Mouse (Mus musculus) myocyte (in vitro differentiated cells): Measurements from ENCODE around the gene March6.

Experiments used
- CEBPB ChIP-seq: IDR thresholded peaks from 2 replicates; pipeline ENCODE4 v1.6.1; 2011; ENCODE audit warnings: mild to moderate bottlenecking, moderate library complexity; ENCODE audit not compliant: poor library complexity, insufficient read depth, severe bottlenecking
- MYOD1 ChIP-seq, 3 experiments: IDR thresholded peaks; one replicate each; pipeline ENCODE4 v1.6.1; 2011; ENCODE audit warnings: control low read depth in 2 of 3, low read depth in 2 of 3, mild to moderate bottlenecking in 2 of 3, moderate library complexity in 1 of 3; ENCODE audit not compliant: insufficient read length in 2 of 3, control insufficient read depth in 1 of 3
- POLR2A ChIP-seq: IDR thresholded peaks from one replicate; pipeline ENCODE4 v1.6.1; 2011; ENCODE audit warnings: low read depth, mild to moderate bottlenecking, control low read depth, moderate library complexity; ENCODE audit not compliant: insufficient read length
- SRF ChIP-seq: IDR thresholded peaks from one replicate; pipeline ENCODE4 v1.6.1; 2011; ENCODE audit warnings: low read depth; ENCODE audit not compliant: control insufficient read depth, insufficient read length
- TCF12 ChIP-seq: IDR thresholded peaks from one replicate; pipeline ENCODE4 v1.6.1; 2011; ENCODE audit warnings: mild to moderate bottlenecking, control low read depth; ENCODE audit not compliant: poor library complexity, insufficient read depth, severe bottlenecking

GRCm38 (mm10) chr15:31567431-31567830 is 36.6 kb upstream of the March6 start:
- no peak for TF ChIP-seq POLR2A
- TF ChIP-seq SRF, result no peak
- no peak for TF ChIP-seq TCF12
- TF ChIP-seq MYOD1 (IDR thresholded peaks at IDR 0.05; ENCODE audit: control insufficient read depth in 1 of 3, insufficient read length in 2 of 3, low read depth in 2 of 3), result no peak
- no peak for TF ChIP-seq CEBPB
